12 mouse cellular contexts compared by ENCODE assay signal in the genomic region with DNA sequence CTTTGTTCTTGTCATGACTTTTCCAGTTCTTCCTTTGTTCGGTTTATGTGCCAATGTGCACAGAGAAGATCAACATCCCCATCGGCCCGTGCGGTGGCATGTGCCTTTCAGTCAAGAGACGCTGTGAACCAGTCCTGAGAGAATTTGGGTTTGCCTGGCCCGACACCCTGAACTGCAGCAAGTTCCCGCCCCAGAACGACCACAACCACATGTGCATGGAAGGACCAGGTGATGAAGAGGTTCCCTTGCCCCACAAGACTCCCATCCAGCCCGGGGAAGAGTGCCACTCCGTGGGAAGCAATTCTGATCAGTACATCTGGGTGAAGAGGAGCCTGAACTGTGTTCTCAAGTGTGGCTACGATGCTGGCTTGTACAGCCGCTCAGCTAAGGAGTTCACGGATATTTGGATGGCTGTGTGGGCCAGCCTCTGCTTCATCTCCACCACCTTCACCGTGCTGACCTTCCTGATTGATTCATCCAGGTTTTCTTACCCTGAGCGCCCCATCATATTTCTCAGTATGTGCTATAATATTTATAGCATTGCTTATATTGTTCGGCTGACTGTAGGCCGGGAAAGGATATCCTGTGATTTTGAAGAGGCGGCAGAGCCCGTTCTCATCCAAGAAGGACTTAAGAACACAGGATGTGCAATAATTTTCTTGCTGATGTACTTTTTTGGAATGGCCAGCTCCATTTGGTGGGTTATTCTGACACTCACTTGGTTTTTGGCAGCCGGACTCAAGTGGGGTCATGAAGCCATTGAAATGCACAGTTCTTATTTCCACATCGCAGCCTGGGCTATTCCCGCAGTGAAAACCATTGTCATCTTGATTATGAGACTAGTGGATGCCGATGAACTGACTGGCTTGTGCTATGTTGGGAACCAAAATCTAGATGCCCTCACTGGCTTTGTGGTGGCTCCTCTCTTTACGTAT. TPM values are rescaled to one million over a fixed set of nuclear protein-coding genes. Genes with fewer than 3 reads are reported as not detected.
DNase-seq lines count a peak whose midpoint lies in the region; ATAC-seq lines count a peak whose summit lies in the region.
"Had no signal": no experiment of that assay in that cellular context is flagged by ENCODE, and none has a peak within 500 bp of the region (broad histone marks: within the 10 kb centered on the region; RNA-seq: fewer than 3 reads in every experiment).

No protein-coding gene starts in this region.

- H3K4me1 ChIP-seq in midbrain, embryonic 11.5 days (ENCODE audit: control insufficient read depth, insufficient read depth, low read length) = peaks cover 8% of the 10 kb centered on the region
- H3K4me1 ChIP-seq in midbrain, embryonic 13.5 days (replicated peaks) = peaks cover 15% of the 10 kb centered on the region
- peaks cover 38% of the 10 kb centered on the region for H3K4me1 ChIP-seq in stomach, embryonic 16.5 days (ENCODE audit: control insufficient read depth, insufficient read depth, low read length)
- H3K4me1 ChIP-seq in forebrain, embryonic 11.5 days (replicated peaks; ENCODE audit: control insufficient read depth, insufficient read depth, low read length) = peaks cover 4% of the 10 kb centered on the region; the same call in 1 of the 2 replicates

- no peak overlapping the region for H3K27ac ChIP-seq in midbrain, embryonic 11.5 days (ENCODE audit: low read depth, low read length)
- H3K27ac ChIP-seq in midbrain, embryonic 13.5 days = no peak overlapping the region
- H3K27ac ChIP-seq in stomach, embryonic 16.5 days (ENCODE audit: low read length) = peak overlapping the region; percentile 47; the same call in 1 of the 2 replicates
- no peak overlapping the region for H3K27ac ChIP-seq in forebrain, embryonic 11.5 days (ENCODE audit: low read depth, low read length)
- H3K27ac ChIP-seq: hindbrain, embryonic 14.5 days; macrophage had no signal

- 94% methylated on average over 24 of the region's 24 CpGs for WGBS in midbrain, embryonic 11.5 days
- 94% methylated on average over 24 of the region's 24 CpGs for WGBS in midbrain, embryonic 13.5 days
- 73% methylated on average over 24 of the region's 24 CpGs for WGBS in stomach, embryonic 16.5 days
- WGBS in forebrain, embryonic 11.5 days = 94% methylated on average over 24 of the region's 24 CpGs

- no peaks in the 10 kb centered on the region for H3K9me3 ChIP-seq in midbrain, embryonic 11.5 days (ENCODE audit: control insufficient read depth, low read length)
- no peaks in the 10 kb centered on the region for H3K9me3 ChIP-seq in midbrain, embryonic 13.5 days
- no peaks in the 10 kb centered on the region for H3K9me3 ChIP-seq in stomach, embryonic 16.5 days (replicated peaks; ENCODE audit: control insufficient read depth, low read length)
- no peaks in the 10 kb centered on the region for H3K9me3 ChIP-seq in forebrain, embryonic 11.5 days (ENCODE audit: control insufficient read depth, low read length)

- no peak overlapping the region for H3K4me3 ChIP-seq in midbrain, embryonic 11.5 days (ENCODE audit: low read depth, low read length)
- H3K4me3 ChIP-seq in midbrain, embryonic 13.5 days (replicated peaks) = no peak overlapping the region
- peak overlapping the region; percentile 30 for H3K4me3 ChIP-seq in stomach, embryonic 16.5 days (replicated peaks; ENCODE audit: low read length)
- no peak overlapping the region for H3K4me3 ChIP-seq in forebrain, embryonic 11.5 days (ENCODE audit: low read depth, low read length)

- DNase-seq in heart, adult 18-20 months = peak; percentile 49 to 51
- no peak for DNase-seq in heart, postnatal 36 days
- DNase-seq in midbrain, embryonic 11.5 days (ENCODE audit: low spot score, missing footprints) = peak; percentile 83
- DNase-seq in kidney, postnatal 14 days = peak; percentile 49
- DNase-seq in forebrain, embryonic 11.5 days (ENCODE audit: low spot score) = no peak
- DNase-seq: adrenal gland, adult 2 months; cerebellum, adult 11 months had no signal

- intact Hi-C loops in heart, postnatal 36 days (cut with DNase I) = loop anchor here (5.0 kb wide), 3 partner anchors 35 to 725 kb away; a partner anchor contains a TSS

- no peak overlapping the region for H3K4me2 ChIP-seq in midbrain, embryonic 11.5 days
- no peak overlapping the region for H3K4me2 ChIP-seq in midbrain, embryonic 13.5 days (replicated peaks)
- peak overlapping the region; percentile 60 for H3K4me2 ChIP-seq in stomach, embryonic 16.5 days (ENCODE audit: low read depth, low read length)
- no peak overlapping the region for H3K4me2 ChIP-seq in forebrain, embryonic 11.5 days (ENCODE audit: low read depth, low read length, severe bottlenecking)

- no peak for ATAC-seq in midbrain, embryonic 11.5 days (ENCODE audit: low FRiP score)
- ATAC-seq in midbrain, embryonic 13.5 days = no peak
- ATAC-seq in stomach, embryonic 16.5 days (ENCODE audit: insufficient read depth, low FRiP score) = no peak
- no peak for ATAC-seq in megakaryocyte-erythroid progenitor cell, adult 5-6 weeks (replicated peaks; ENCODE audit: low FRiP score, low TSS enrichment, poor library complexity, severe bottlenecking)
- ATAC-seq in forebrain, embryonic 11.5 days (replicated peaks; ENCODE audit: low FRiP score) = no peak

- H3K27me3 ChIP-seq in midbrain, embryonic 11.5 days (ENCODE audit: control insufficient read depth, insufficient read depth, low read length) = peaks cover 14% of the 10 kb centered on the region; the same call in 1 of the 2 replicates
- peaks cover 19% of the 10 kb centered on the region for H3K27me3 ChIP-seq in midbrain, embryonic 13.5 days
- H3K27me3 ChIP-seq in stomach, embryonic 16.5 days (ENCODE audit: control insufficient read depth, insufficient read depth, low read length) = no peaks in the 10 kb centered on the region
- H3K27me3 ChIP-seq in forebrain, embryonic 11.5 days (ENCODE audit: control insufficient read depth, insufficient read depth, low read length) = peaks cover 2% of the 10 kb centered on the region

- H3K36me3 ChIP-seq in midbrain, embryonic 11.5 days (ENCODE audit: control insufficient read depth, insufficient read depth, low read length) = no peaks in the 10 kb centered on the region
- H3K36me3 ChIP-seq in midbrain, embryonic 13.5 days = no peaks in the 10 kb centered on the region
- H3K36me3 ChIP-seq in stomach, embryonic 16.5 days (ENCODE audit: control insufficient read depth, insufficient read depth, low read length) = peaks cover under 1% of the 10 kb centered on the region; the same call in 1 of the 2 replicates
- no peaks in the 10 kb centered on the region for H3K36me3 ChIP-seq in forebrain, embryonic 11.5 days (ENCODE audit: control insufficient read depth, insufficient read depth, low read length)

- H3K9ac ChIP-seq in midbrain, embryonic 11.5 days (ENCODE audit: low read length) = no peak overlapping the region
- no peak overlapping the region for H3K9ac ChIP-seq in midbrain, embryonic 13.5 days (replicated peaks)
- peak overlapping the region; percentile 37; the same call in 1 of the 2 replicates for H3K9ac ChIP-seq in stomach, embryonic 16.5 days (ENCODE audit: low read length)
- no peak overlapping the region for H3K9ac ChIP-seq in forebrain, embryonic 11.5 days (ENCODE audit: low read length)
- H3K9ac ChIP-seq: hindbrain, embryonic 14.5 days had no signal

RNA-seq across cellular contexts. Expression of a gene that starts 3.1 kb away (rescaled TPM):
- total RNA-seq in heart, adult 18-20 months (2021) = 10 to 100 TPM; 32.2 to 34.5 TPM
- 10 to 100 TPM; 31.6 to 35.8 TPM for total RNA-seq in heart, postnatal 36 days (2021)
- polyA plus RNA-seq in midbrain, embryonic 11.5 days (2014; fragmentation: Nextera tagmentation; extraction: Ambion mirVana) = 2.0 and 2.6 TPM in 2 replicates
- 1.2 and 1.3 TPM in 2 replicates for polyA plus RNA-seq in midbrain, embryonic 13.5 days (2015; fragmentation: Nextera tagmentation; extraction: Ambion mirVana)
- 14.7 and 14.8 TPM in 2 replicates for polyA plus RNA-seq in stomach, embryonic 16.5 days (2015; fragmentation: Nextera tagmentation; extraction: Ambion mirVana)
- total RNA-seq in megakaryocyte-erythroid progenitor cell, adult 5-6 weeks (2014; fragmentation: Nextera tagmentation) = not detected in 2 replicates
- total RNA-seq in megakaryocyte-erythroid progenitor cell, adult 5-6 weeks (2017) = 0.14 TPM in 1 of 2 replicates, not detected in the other
- polyA plus RNA-seq in forebrain, embryonic 11.5 days (2014; fragmentation: Nextera tagmentation; extraction: Ambion mirVana) = 4.1 and 5.0 TPM in 2 replicates

RNA-seq across cellular contexts. Expression of a gene that starts 3.3 kb away (rescaled TPM):
- total RNA-seq in heart, adult 18-20 months (2021) = 10 to 100 TPM; 34.9 to 39.4 TPM
- total RNA-seq in heart, postnatal 36 days (2021) = 10 to 100 TPM; 43.3 to 51.3 TPM
- 15.1 and 16.7 TPM in 2 replicates for polyA plus RNA-seq in midbrain, embryonic 11.5 days (2014; fragmentation: Nextera tagmentation; extraction: Ambion mirVana)
- 18.2 and 21.4 TPM in 2 replicates for polyA plus RNA-seq in midbrain, embryonic 13.5 days (2015; fragmentation: Nextera tagmentation; extraction: Ambion mirVana)
- polyA plus RNA-seq in stomach, embryonic 16.5 days (2015; fragmentation: Nextera tagmentation; extraction: Ambion mirVana) = 36.3 and 43.1 TPM in 2 replicates
- 20.8 and 21.9 TPM in 2 replicates for total RNA-seq in megakaryocyte-erythroid progenitor cell, adult 5-6 weeks (2014; fragmentation: Nextera tagmentation)
- 15.5 and 19.1 TPM in 2 replicates for total RNA-seq in megakaryocyte-erythroid progenitor cell, adult 5-6 weeks (2017)
- polyA plus RNA-seq in forebrain, embryonic 11.5 days (2014; fragmentation: Nextera tagmentation; extraction: Ambion mirVana) = 13.9 and 16.2 TPM in 2 replicates

Comparison
In these comparisons a context has a peak if more than half of its experiments do, and no peak if none do; other contexts are left out.
1. DNase-seq: peak in heart, adult 18-20 months (2 of 2), midbrain, embryonic 11.5 days (single experiment) and kidney, postnatal 14 days (single experiment); none in heart, postnatal 36 days (0 of 2) and forebrain, embryonic 11.5 days (single experiment).